Mouse (Mus musculus) E14TG2a.4 (cell line): Measurements from ENCODE around the gene H1f0.

Experiments
- CTCF ChIP-seq: conservative IDR thresholded peaks from 2 replicates; pipeline ENCODE4 v1.5.1; 2014; ENCODE audit warnings: low read length
- NANOG ChIP-seq: IDR thresholded peaks from 2 replicates; pipeline ENCODE4 v1.6.1; 2014; ENCODE audit warnings: borderline replicate concordance, low read length, mixed read lengths
- POU5F1 ChIP-seq: IDR thresholded peaks from 2 replicates; pipeline ENCODE4 v1.6.1; 2014; ENCODE audit warnings: low read length, borderline replicate concordance

GRCm38 (mm10) chr15:79065086-79065770, 37.0 kb downstream of the H1f0 start:
- TF ChIP-seq CTCF (no peak), POU5F1 (no peak), NANOG (no peak)
